Mouse (Mus musculus) kidney, adult 2 months (tissue): ENCODE measurements around the gene Wipi1.

Experiments used
- CTCF ChIP-seq: fragments of 200-500 bp; conservative IDR thresholded peaks from 2 replicates; pipeline ENCODE4 v1.5.1; 2011; ENCODE audit warnings: low read depth, mild to moderate bottlenecking, control low read depth, low read length, moderate library complexity, mixed read lengths; ENCODE audit not compliant: insufficient read depth, insufficient read length
- POLR2A ChIP-seq: fragments of 200-500 bp; IDR thresholded peaks from one replicate; pipeline ENCODE4 v1.6.1; 2011; ENCODE audit warnings: low read depth, low read length, control low read depth

- TF ChIP-seq CTCF, result no peak
- no peak for TF ChIP-seq POLR2A
Observed at GRCm38 (mm10) chr11:109583986-109584385, 27.8 kb downstream of the Wipi1 start.
